Mouse (Mus musculus): Measurements from ENCODE around the gene Glt1d1. TPM values are rescaled to one million over a fixed set of nuclear protein-coding genes. Genes with fewer than 3 reads are reported as not detected.

Glt1d1 gene
- total RNA-seq (2017): not detected in 2 replicates

DNA sequence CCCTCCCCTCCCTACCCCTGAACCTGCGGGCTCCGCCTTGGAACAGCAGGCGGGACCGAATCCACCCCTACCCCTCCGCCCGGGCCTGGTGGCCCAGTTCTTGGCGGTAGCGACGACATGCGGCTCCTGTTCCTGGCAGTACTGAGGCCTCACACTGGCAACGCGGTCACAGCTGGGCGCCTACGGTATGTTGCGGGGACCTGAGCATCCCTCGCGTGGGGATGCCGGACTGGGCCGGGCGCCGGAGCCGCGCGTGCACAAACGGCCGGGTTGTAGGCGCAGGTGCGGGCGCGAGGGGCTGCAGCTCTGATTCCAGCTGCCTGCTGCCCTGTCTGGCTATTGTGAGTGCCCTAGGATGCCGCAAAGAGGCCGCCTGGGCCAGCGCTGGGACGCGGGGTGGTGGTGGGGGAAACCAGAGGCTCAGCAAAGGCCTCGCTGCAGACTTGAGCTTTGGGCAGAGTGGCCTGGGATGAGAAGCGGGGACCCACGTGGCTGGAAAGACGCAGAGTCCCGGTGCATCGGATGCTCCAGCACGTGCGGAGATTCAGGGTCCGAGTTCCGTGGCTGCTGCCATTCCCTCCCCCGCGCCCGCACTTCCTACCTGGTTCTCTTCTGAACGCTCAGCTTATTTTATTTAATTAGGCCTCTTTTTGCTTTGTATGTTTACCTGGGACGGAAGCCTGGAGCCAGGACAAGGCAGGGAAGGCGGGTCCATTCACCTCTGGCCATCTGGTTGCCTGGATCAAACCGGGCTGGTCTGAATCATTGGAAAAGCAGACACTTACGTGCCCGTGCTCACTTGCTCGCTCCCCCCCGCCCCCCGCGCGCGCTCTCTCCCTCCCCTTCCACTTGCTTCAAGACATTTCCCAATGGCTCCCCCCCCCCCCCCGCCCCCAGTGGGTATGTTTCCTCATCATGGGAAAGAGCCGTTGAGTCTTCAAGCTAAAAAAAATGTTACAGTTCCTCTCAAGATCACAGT is at the start of gene Glt1d1, which contains the start of gene Slc15a4:
Gene Glt1d1, plus strand, starts transcription at position 96 of the 979 bp plus-strand sequence.
Gene Slc15a4, minus strand, starts transcription at position 731 of the 979 bp plus-strand sequence.
- ATAC-seq (replicated peaks; ENCODE audit: low read depth, poor library complexity, severe bottlenecking): peak; percentile 33

DNA sequence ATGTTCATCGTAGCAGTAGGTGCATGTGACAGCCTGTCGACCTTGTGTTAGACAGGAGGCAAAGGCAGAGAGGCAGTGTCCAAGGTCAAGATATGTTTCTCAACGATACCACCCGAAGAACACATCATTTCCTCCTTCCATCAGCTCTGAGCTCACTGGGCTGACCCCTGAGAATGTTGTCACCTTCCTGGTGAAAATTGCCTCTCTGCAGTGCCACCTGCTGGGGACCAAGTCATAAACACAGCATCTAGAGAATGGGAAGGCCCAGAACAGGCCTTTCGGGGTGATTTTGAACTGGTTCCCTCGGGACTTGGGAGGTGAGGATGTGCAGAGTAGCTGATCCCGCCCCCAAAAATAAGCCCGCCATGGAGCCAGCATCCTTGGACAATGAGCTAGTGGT is 48.4 kb upstream of the Glt1d1 start:
- ATAC-seq (replicated peaks; ENCODE audit: low read depth, poor library complexity, severe bottlenecking): peak; percentile 38; the same call in 1 of the 2 replicates

DNA sequence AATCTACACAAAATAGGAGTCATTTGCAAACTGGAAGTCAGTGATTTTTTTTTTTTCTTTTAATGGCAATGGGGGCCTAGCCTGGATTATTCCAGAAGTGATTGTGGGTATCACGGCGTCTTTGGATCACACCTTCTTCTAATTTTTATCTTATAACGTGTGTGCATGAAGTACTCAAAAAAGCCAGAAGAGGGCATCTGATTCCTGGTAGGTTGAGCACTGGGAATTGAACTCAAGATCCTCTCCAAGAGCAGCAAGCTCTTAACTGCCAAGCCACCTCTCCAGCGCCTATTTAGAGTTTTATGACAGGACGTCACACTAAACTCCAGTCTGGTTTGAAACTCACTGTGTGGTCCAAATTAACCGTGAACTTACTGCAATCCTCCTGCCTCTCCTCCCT is 44.2 kb upstream of the Glt1d1 start:
- ATAC-seq (replicated peaks; ENCODE audit: low read depth, poor library complexity, severe bottlenecking): 0 out of 2 replicates have a peak, but pooled peaks have one; percentile 46

DNA sequence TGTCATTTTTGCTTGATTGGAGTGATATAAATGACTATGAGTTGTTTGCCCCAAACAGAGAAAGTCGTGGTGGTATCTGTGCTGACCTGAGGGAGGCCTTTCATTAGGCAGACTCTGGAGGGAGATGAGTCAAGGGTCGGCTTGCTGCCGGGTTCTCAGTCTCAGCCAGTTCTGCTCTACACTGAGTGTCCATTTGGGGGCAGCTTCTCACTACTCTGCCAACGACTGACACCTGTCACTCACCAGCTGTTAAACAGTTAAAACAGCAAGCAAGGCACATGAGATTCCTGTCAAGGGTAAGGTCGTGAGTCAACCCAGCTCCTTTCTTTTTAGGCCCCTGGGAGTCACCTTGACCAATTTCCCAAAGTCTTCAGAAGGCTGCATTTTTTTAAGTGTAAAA is 39.7 kb upstream of the Glt1d1 start:
- ATAC-seq (replicated peaks; ENCODE audit: low read depth, poor library complexity, severe bottlenecking): no peak

DNA sequence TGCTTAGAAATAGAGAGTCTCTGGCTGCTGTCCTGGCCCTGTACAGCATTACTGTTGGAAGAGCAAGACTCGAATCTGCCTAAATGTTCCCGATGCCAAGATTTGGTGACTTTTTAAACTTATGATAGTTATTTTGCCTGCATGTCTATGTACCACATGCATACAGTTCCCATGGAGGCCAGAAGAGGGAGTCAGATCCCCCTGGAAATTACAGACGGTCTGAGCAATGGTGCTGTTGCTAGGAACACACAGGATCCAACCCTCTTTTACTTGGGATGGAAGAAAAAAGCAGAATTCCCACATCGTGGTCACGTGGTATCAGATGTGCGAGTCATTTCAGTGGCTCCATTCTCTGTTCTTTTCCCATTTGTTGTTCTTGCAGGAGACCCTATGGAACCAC is 39.2 kb upstream of the Glt1d1 start:
- ATAC-seq (replicated peaks; ENCODE audit: low read depth, poor library complexity, severe bottlenecking): peak; percentile 71

DNA sequence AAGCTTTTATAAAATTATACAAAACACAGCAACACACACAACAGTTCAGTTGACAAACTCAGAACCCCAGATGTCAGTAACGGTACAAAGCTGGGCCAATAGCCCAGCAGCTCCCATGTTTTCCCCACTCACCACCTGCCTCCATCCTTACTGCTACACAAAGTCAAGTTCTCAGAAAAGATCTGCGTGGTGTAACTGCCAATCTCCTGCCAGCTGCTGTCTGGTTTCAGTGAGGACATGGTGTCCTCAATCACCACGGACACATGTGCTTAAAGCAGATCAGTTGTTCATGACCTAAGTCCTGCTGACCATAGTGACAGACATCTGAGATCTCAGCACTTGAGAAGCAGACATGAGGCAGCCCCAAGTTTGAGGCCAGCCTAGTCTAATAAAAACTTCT is 36.4 kb upstream of the Glt1d1 start:
- ATAC-seq (replicated peaks; ENCODE audit: low read depth, poor library complexity, severe bottlenecking): no peak

DNA sequence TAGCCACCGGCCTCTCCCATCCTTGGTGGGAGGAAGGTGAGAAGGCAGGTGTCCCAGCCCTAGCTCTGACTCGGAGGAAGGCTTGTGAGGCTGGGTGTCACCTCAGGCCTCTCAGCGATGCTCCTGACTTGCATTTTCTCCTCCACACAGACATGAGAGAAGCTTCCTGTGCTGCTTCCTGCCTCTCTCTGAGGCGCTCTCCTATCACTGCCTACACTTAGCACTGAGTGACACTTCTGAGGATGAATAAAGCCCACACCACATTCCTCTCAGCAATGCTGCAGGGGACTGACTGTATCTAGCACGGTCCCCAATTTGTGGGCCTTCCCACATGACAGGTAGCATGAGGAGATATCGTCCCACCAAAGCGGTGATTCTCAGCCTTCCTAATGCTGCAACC is 35.2 kb upstream of the Glt1d1 start:
- no peak for ATAC-seq (replicated peaks; ENCODE audit: low read depth, poor library complexity, severe bottlenecking)

DNA sequence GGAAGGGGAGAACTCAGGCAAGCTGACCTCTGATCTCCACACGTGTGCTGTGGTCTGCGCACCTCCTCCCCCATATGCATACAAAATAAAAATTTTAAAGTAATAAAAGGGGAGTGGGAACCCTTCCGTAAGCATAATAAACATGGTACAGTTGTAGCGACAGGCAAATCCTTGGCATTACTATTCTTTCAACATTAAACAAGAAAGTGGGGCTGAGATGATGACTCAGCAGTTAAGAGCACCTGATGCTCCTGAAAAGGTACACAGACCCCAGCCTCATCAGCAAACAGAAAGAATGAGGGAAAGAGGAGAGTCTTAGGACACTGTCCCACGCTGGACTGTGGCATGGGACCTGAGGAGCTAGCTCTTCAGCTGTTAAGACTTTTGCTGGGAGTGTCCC is 29.1 kb upstream of the Glt1d1 start:
- ATAC-seq (replicated peaks; ENCODE audit: low read depth, poor library complexity, severe bottlenecking): no peak

DNA sequence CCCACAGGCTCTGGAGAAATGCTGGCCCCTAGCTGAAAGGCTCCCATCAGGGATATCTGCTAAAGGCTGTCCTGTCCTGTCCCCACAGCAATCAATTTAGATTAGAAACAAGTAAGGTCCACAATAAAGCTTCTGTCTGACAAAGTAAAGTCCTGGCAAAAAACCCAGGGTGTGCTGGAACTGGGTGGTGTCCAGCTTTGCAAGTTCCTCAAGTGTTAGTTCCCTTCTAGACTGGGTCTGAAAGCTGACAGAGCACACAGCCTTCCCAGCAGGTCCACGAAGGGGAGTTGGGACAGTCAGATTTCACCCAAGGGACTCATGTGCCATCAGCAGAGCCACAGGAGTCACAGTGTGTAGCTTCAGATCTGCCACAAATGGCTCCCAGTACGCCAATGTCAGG is 24.6 kb upstream of the Glt1d1 start:
- ATAC-seq (replicated peaks; ENCODE audit: low read depth, poor library complexity, severe bottlenecking): no peak

DNA sequence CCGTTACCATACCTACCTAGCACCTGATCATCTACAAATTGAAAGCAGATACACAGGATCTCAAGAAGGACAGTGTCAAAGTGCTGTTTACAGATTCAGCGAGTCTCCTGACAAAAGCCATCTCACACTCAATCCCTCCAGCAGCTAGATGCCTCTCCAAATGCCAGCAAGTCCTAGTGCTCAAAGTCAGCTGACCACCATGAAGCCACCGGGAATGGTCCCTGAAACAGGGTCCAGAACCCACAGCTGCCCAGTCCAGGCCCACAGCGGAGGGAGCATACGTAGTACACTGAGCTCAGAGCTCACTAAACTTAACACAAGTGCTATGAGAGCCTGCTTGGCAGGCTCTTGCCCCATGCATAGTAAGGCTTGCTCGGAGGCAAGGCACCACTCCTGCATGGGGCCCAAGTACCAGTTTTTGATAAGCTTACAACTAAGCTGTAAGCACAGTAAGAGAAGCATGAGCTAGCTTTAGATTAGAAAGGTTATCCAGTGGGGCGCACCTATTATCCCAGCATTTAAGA is 22.8 kb upstream of the Glt1d1 start:
- ATAC-seq (replicated peaks; ENCODE audit: low read depth, poor library complexity, severe bottlenecking): no peak

DNA sequence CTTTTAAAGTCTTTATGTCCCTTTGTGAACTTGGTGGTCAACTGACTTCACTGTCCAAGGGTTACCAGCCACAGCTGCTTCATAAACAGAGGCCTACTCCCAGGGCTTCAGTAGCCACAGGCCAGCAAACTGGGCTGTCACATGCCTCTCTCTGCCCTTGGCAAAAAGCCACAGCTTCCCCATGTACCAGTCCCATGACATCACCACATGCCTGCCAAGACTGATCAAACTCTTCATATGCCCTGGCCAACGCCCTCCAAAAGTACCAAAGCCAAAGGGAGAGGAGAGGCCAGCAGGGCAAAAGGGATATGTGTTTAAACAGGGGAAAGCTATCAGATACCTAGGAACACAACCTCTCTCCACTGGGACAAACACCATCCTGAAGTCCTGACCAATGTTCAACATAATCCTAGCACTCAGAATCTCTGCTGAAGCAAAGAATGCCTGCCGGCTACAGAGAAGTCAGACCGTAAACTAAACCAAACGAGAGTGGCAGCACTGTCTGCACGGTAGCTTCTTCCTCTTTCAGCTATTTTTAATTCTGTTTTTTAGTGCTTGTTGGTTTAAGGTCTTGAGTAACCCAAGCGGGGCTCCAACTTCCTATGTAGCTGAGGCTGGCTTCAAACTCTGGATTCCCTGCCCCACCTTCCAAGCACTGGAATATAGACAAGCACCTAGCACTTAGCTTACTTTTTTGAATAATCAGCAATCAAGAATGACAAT is 21.1 kb upstream of the Glt1d1 start:
- ATAC-seq (replicated peaks; ENCODE audit: low read depth, poor library complexity, severe bottlenecking): peak; percentile 64

DNA sequence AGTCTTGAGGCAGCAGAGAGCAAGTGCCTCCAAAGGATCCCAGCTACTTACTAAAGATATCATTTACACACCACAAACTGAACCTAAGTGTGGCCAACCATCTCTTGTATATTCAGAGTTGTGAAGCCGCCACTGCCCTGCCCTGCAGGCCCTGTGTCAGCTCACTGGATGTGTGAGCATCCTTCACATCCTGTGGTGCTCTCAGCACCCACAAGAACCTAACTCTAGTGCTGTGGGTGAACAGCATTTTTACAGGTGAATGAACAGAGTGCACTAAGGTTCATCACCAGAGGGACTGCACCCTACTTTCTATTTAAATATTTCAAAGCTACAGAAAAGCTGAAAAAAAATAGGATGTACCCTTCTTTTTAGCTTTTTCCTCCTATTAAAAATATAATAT is 20.2 kb upstream of the Glt1d1 start:
- ATAC-seq (replicated peaks; ENCODE audit: low read depth, poor library complexity, severe bottlenecking): no peak

DNA sequence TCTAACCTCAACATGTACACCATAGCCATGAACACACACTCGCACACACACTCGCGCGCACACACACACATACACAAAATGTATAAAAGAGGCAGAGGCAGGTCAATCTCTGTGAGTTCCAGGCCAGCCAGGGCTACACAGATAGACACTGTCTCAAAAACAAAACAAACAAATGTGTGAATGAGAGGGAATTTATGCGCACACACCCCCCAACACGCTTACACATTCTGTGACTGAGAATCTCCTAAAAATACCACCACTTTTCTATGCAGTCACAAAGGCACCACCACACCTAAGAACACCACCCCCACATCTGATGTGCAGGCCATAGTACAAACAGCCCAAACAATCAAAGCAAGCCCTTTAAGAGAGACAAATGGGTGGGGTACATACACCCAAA is 19.7 kb upstream of the Glt1d1 start:
- ATAC-seq (replicated peaks; ENCODE audit: low read depth, poor library complexity, severe bottlenecking): no peak

DNA sequence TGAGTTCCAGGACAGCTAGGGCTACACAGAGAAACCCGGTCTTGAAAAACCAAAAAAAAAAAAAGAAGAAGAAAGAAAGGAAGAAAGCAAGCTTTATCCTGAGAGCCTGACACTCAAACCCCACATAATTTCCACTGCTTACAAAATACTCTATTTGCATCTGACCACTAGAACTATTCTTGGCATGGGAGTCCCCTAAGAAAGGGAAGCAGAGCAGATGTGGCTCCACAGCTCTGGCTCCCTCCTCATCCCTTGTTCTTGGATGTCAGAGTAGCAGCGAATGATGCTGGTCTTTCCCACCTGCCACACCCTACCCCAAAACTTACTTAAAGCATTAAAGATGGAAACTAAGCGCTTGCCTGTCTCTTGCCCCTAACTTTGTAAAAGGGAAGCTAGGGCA is 16.6 kb upstream of the Glt1d1 start:
- ATAC-seq (replicated peaks; ENCODE audit: low read depth, poor library complexity, severe bottlenecking): peak; percentile 46

DNA sequence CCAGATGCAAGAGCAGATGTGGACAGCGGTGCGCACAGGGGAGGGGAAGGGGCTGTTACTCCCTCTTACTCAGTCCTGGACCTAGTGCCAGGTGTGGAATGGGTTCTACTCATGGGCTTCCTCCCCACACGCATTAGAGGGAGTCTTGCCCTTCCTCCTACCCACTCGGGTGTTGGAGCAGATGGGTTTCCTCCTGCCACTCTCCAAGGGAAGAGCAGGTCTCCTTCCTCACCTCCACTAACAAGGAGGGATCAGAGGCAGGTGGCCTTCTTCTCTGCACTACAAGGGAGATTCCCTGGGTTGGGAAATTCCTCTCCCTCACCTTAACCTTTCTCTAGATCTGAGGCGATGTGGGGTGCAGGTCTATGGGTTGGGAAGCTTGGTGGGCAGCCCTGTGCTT is 15.9 kb upstream of the Glt1d1 start:
- no peak for ATAC-seq (replicated peaks; ENCODE audit: low read depth, poor library complexity, severe bottlenecking)

DNA sequence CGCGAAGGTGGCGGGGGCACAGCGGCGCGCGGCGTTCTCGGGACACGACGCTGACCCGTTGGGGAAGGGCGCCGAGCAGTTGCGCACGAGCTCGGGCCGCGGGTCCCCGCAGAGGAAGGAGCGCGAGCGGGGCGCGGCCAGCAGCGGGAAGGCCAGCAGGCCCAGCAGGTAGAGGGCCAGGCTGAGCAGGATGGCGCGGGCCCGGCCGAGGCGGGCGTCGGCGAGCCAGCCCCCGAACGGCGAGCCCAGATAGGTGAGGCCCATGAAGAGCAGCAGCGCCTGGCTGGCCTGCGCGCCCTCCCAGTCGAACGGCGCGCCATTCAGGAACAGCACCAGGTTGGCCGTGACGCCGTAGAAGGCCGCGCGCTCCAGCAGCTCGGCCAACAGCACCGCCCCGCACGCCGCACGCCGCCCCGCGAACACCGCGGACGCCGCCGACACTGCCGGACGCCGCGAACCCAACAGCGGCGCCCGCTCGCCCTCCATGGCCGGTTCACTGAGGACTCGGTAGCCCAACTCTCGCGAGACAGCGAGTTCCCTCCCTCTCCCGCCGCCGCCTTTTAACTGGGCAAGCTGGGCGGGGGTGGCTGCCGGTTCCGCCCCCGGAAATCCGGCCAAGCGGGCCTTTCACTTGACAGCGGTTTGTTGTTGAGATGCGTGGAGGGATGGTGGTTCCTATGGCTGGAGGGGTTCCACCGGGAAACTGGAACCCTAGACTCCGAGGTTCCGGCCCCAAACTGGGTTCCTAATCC is 15.0 kb upstream of the Glt1d1 start:
- peak; percentile 76 for ATAC-seq (replicated peaks; ENCODE audit: low read depth, poor library complexity, severe bottlenecking)

DNA sequence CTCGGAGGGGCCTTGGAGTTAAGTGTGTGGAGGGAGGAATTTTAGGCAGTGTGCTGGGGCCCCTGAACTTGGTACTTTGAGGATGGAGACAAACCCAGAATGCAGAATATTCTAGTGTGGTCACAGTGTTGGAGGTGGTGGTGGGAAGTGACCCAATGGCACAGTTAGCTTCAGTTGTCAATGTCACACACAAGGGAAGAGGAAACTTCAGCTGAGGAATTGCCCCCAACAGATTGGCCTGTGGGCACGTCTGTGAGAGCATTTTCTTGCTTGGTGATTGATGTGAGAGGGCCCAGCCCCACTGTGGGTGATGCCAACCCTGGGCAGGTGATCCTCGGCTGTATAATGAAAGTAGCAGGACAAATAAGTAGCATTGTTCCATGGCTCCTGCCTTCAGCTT is 13.2 kb upstream of the Glt1d1 start:
- no peak for ATAC-seq (replicated peaks; ENCODE audit: low read depth, poor library complexity, severe bottlenecking)

DNA sequence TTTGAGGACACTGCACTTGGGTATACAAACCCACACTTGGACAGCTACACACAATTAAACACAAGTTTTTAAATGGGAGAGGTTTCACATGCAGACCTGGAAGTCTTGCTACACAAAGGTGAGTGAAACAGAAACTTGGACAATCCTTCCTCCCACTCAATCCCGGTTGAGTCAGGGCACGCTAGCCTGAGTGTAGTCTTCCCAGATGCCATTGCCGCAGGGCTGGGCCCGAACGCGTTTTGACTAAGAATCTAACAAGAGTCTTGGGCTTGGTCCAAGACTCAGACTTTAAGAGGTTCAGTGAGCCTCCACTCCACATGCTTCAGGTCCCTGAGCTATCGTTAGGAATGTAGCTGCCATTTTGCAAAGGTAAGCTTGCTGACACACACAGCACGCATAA is 11.7 kb upstream of the Glt1d1 start:
- ATAC-seq (replicated peaks; ENCODE audit: low read depth, poor library complexity, severe bottlenecking): no peak

DNA sequence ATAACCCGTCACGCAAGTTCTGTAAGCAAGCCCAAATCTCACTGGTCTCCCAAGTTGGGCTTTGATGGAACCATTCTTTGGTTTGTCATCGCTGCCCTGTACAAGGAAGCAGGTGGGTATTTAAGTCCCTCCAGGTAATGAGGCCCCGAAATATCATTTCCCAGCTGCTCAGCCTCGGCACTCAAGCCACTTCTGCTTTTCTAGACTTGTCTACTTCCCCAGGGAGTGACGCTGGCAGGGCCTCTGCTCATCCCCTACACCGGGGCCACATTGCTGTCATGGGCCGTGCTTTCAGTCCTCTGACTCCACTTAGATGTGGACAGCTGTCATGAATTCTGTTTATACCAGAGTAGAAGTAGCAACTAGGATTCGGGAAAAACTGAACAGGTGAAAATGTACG is 11.0 kb upstream of the Glt1d1 start:
- ATAC-seq (replicated peaks; ENCODE audit: low read depth, poor library complexity, severe bottlenecking): peak; percentile 64

Data from common myeloid progenitor, adult 5-6 weeks (primary cell).